Mouse (Mus musculus): Measurements from ENCODE around the gene Ska3.
A peak's percentile ranks its signal among the peaks of the same experiment; 100 is the strongest.
"Not testable (repeated sequence)": the region's sequence is repeated elsewhere in the genome, so short reads cannot be mapped to it uniquely, and the experiment has no call there.

The Ska3 gene

GRCm38 (mm10) chr14:57825788-57826751 is at the start of gene Ska3, which contains the start of gene Mrpl57:
Ska3 (minus strand) TSS chr14:57826185.
Mrpl57 (plus strand) TSS chr14:57826234.
- peak; percentile 70 for DNase-seq (ENCODE audit: low spot score)

- DNase-seq (ENCODE audit: low spot score), result no peak
Measured at GRCm38 (mm10) chr14:57866676-57867276, 40.8 kb upstream of the Ska3 start.

- no peak for DNase-seq (ENCODE audit: low spot score)
Measured at GRCm38 (mm10) chr14:57865256-57865655, 39.3 kb upstream of the Ska3 start.

- no peak for DNase-seq (ENCODE audit: low spot score)
Measured at GRCm38 (mm10) chr14:57863129-57863528, 37.1 kb upstream of the Ska3 start.

GRCm38 (mm10) chr14:57861987-57862412 is 36.0 kb upstream of the Ska3 start:
- DNase-seq (ENCODE audit: low spot score), result no peak

- no peak for DNase-seq (ENCODE audit: low spot score)
Measured at GRCm38 (mm10) chr14:57859520-57859919, 33.5 kb upstream of the Ska3 start.

- DNase-seq (ENCODE audit: low spot score), result no peak
Measured at GRCm38 (mm10) chr14:57858601-57859000, 32.6 kb upstream of the Ska3 start.

GRCm38 (mm10) chr14:57856037-57856436 is 30.1 kb upstream of the Ska3 start:
- DNase-seq (ENCODE audit: low spot score), result not testable (repeated sequence)

GRCm38 (mm10) chr14:57852961-57853360 is 27.0 kb upstream of the Ska3 start:
- DNase-seq (ENCODE audit: low spot score), result no peak

- DNase-seq (ENCODE audit: low spot score), result no peak
Measured at GRCm38 (mm10) chr14:57850330-57850729, 24.3 kb upstream of the Ska3 start.

GRCm38 (mm10) chr14:57848646-57849045 is 22.7 kb upstream of the Ska3 start:
- no peak for DNase-seq (ENCODE audit: low spot score)

GRCm38 (mm10) chr14:57848061-57848460 is 22.1 kb upstream of the Ska3 start:
- DNase-seq (ENCODE audit: low spot score), result not testable (repeated sequence)

- DNase-seq (ENCODE audit: low spot score), result no peak
Measured at GRCm38 (mm10) chr14:57844535-57844934, 18.6 kb upstream of the Ska3 start.

GRCm38 (mm10) chr14:57835157-57835556 is 9.2 kb upstream of the Ska3 start:
- DNase-seq (ENCODE audit: low spot score), result no peak

- no peak for DNase-seq (ENCODE audit: low spot score)
Measured at GRCm38 (mm10) chr14:57833526-57833925, 7.5 kb upstream of the Ska3 start.

GRCm38 (mm10) chr14:57827284-57827683 is 1.3 kb upstream of the Ska3 start:
- no peak for DNase-seq (ENCODE audit: low spot score)

GRCm38 (mm10) chr14:57820839-57821238 is 5.1 kb downstream of the Ska3 start:
- DNase-seq (ENCODE audit: low spot score), result no peak

GRCm38 (mm10) chr14:57811844-57812243 is 14.1 kb downstream of the Ska3 start:
- no peak for DNase-seq (ENCODE audit: low spot score)

- DNase-seq (ENCODE audit: low spot score), result no peak
Measured at GRCm38 (mm10) chr14:57810886-57811285, 15.1 kb downstream of the Ska3 start.

- DNase-seq (ENCODE audit: low spot score), result no peak
Measured at GRCm38 (mm10) chr14:57808558-57808957, 17.4 kb downstream of the Ska3 start.

GRCm38 (mm10) chr14:57803731-57804130 is 22.3 kb downstream of the Ska3 start:
- DNase-seq (ENCODE audit: low spot score), result no peak

- peak; percentile 86 for DNase-seq (ENCODE audit: low spot score)
Measured at GRCm38 (mm10) chr14:57797991-57798931, 27.7 kb downstream of the Ska3 start, which contains the start of gene Sap18. Sap18 (plus strand) TSS chr14:57798180.
